Mouse (Mus musculus) lung, embryonic 14.5 days (tissue): Measurements from ENCODE around the gene Dusp1. TPM values are rescaled to one million over a fixed set of nuclear protein-coding genes. Genes with fewer than 3 reads are reported as not detected.

Experiments used
- ATAC-seq: fragments of 200-750 bp; cut with Nextera tagmentation; 2 replicates; pipeline ENCODE4 v1.8.0; 2017; ENCODE audit warnings: mild to moderate bottlenecking, moderate TSS enrichment, moderate library complexity; ENCODE audit not compliant: insufficient read depth
- DNase-seq: peaks from one replicate; pipeline ENCODE4 v3.0.0-alpha.2; 2015
- H3K27ac ChIP-seq: fragments of 300-500 bp; sonication (generic); 2 replicates; pipeline ENCODE4 v1.5.1; 2014; ENCODE audit warnings: low read depth, mild to moderate bottlenecking, moderate library complexity
- H3K27me3 ChIP-seq: fragments of 300-500 bp; sonication (generic); 2 replicates; pipeline ENCODE4 v1.6.1; 2014; ENCODE audit warnings: low read length, control low read depth; ENCODE audit not compliant: insufficient read depth
- H3K36me3 ChIP-seq: fragments of 300-500 bp; sonication (generic); 2 replicates; pipeline ENCODE4 v1.6.1; 2014; ENCODE audit warnings: control low read depth; ENCODE audit not compliant: insufficient read depth
- H3K4me1 ChIP-seq: fragments of 300-500 bp; sonication (generic); 2 replicates; pipeline ENCODE4 v1.6.1; 2014; ENCODE audit warnings: antibody characterized with exemption, control low read depth; ENCODE audit not compliant: insufficient read depth
- H3K4me2 ChIP-seq: fragments of 300-500 bp; sonication (generic); 2 replicates; pipeline ENCODE4 v1.6.1; 2014; ENCODE audit warnings: mild to moderate bottlenecking
- H3K4me3 ChIP-seq: fragments of 300-500 bp; sonication (generic); 2 replicates; pipeline ENCODE4 v1.5.1; 2014; ENCODE audit warnings: low read depth, low read length
- H3K9ac ChIP-seq: fragments of 300-500 bp; sonication (generic); 2 replicates; pipeline ENCODE4 v1.6.1; 2014
- H3K9me3 ChIP-seq: fragments of 300-500 bp; sonication (generic); 2 replicates; pipeline ENCODE4 v1.6.1; 2016; ENCODE audit warnings: low read depth, low read length, control low read depth
- CTCF ChIP-seq: IDR thresholded peaks from 2 replicates; pipeline ENCODE4 v1.5.1; 2016; ENCODE audit warnings: antibody characterized with exemption, low read depth
- WGBS: fragments of 180-500 bp; shearing (Covaris S2); extraction: QIAGEN DNeasy Blood & Tissue Kit; methylation state at CpG from one replicate; pipeline ENCODE4 v1.1.7; 2014; 5-methylcytosine and 5-hydroxymethylcytosine counted together
- polyA plus RNA-seq: library from polyadenylated mRNA; unstranded; fragments of >200 nt; fragmentation: Nextera tagmentation; extraction: Ambion mirVana; gene quantifications from 2 replicates; pipeline ENCODE4 v1.2.1, GENCODE M21; 2014

The Dusp1 gene
- polyA plus RNA-seq, 1 experiment from 2014 or later = 24.5 TPM

GRCm38 (mm10) chr17:26508961-26509771 lies 52.8 kb downstream of the Dusp1 start:
- peak overlapping the region; percentile 88 for H3K4me2 ChIP-seq
- H3K9ac ChIP-seq = peak overlapping the region; percentile 90
- H3K27ac ChIP-seq = peak overlapping the region; percentile 99
- TF ChIP-seq CTCF = peak; percentile 70
- DNase-seq = peak; percentile 82
- peak overlapping the region; percentile 78 for H3K4me3 ChIP-seq
- peaks cover 36% of the 10 kb centered on the region for H3K4me1 ChIP-seq
- H3K36me3 ChIP-seq = peaks cover 21% of the 10 kb centered on the region
- no peaks in the 10 kb centered on the region for H3K9me3 ChIP-seq
- no peak; the same call in 1 of the 2 replicates for ATAC-seq
- 17% methylated on average over 25 of the region's 25 CpGs for WGBS
- no peaks in the 10 kb centered on the region for H3K27me3 ChIP-seq

GRCm38 (mm10) chr17:26508345-26508960 lies 53.5 kb downstream of the Dusp1 start:
- H3K27me3 ChIP-seq = no peaks in the 10 kb centered on the region
- H3K4me1 ChIP-seq = peaks cover 43% of the 10 kb centered on the region
- peaks cover 21% of the 10 kb centered on the region for H3K36me3 ChIP-seq
- H3K27ac ChIP-seq = peak overlapping the region; percentile 99
- H3K4me3 ChIP-seq = peak overlapping the region; percentile 78
- no peak for TF ChIP-seq CTCF
- H3K4me2 ChIP-seq = peak overlapping the region; percentile 88
- DNase-seq (peak; percentile 99), ATAC-seq (peak; percentile 82)
- no peaks in the 10 kb centered on the region for H3K9me3 ChIP-seq
- WGBS = under 1% methylated on average over 57 of the region's 58 CpGs
- peak overlapping the region; percentile 90 for H3K9ac ChIP-seq

GRCm38 (mm10) chr17:26507966-26508344 lies 54.0 kb downstream of the Dusp1 start:
- under 1% methylated on average over 46 of the region's 46 CpGs for WGBS
- H3K27ac ChIP-seq = peak overlapping the region; percentile 99
- DNase-seq (peak; percentile 94), ATAC-seq (peak; percentile 77)
- H3K27me3 ChIP-seq = no peaks in the 10 kb centered on the region
- H3K4me2 ChIP-seq = peak overlapping the region; percentile 88
- peaks cover 21% of the 10 kb centered on the region for H3K36me3 ChIP-seq
- H3K9ac ChIP-seq = peak overlapping the region; percentile 90
- TF ChIP-seq CTCF = peak; percentile 71
- H3K4me1 ChIP-seq = peaks cover 46% of the 10 kb centered on the region
- no peaks in the 10 kb centered on the region for H3K9me3 ChIP-seq
- peak overlapping the region; percentile 78 for H3K4me3 ChIP-seq

- Histone ChIP-seq H3K4me3 (peak overlapping the region; percentile 78), H3K27me3 (no peaks in the 10 kb centered on the region), H3K9me3 (no peaks in the 10 kb centered on the region), H3K36me3 (peaks cover 21% of the 10 kb centered on the region), H3K4me2 (peak overlapping the region; percentile 88), H3K27ac (peak overlapping the region; percentile 99), H3K9ac (peak overlapping the region; percentile 90), H3K4me1 (peaks cover 48% of the 10 kb centered on the region)
- no peak for ATAC-seq
- DNase-seq = peak; percentile 81
- no peak for TF ChIP-seq CTCF
- WGBS = 9% methylated on average over 24 of the region's 24 CpGs
Measured at GRCm38 (mm10) chr17:26506997-26507871, 54.7 kb downstream of the Dusp1 start.

- Histone ChIP-seq H3K27ac (no peak overlapping the region), H3K9ac (peak overlapping the region; percentile 90; the same call in 1 of the 2 replicates), H3K4me3 (peak overlapping the region; percentile 78), H3K36me3 (peaks cover 21% of the 10 kb centered on the region), H3K4me2 (peak overlapping the region; percentile 88), H3K27me3 (no peaks in the 10 kb centered on the region), H3K4me1 (peaks cover 47% of the 10 kb centered on the region), H3K9me3 (no peaks in the 10 kb centered on the region)
- ATAC-seq = no peak
- 60% methylated on average over 14 of the region's 14 CpGs for WGBS
- no peak for TF ChIP-seq CTCF
- no peak for DNase-seq
Measured at GRCm38 (mm10) chr17:26506031-26506641, 55.8 kb downstream of the Dusp1 start.

GRCm38 (mm10) chr17:26505181-26505581 lies 56.7 kb downstream of the Dusp1 start:
- ATAC-seq (no peak), DNase-seq (no peak)
- Histone ChIP-seq H3K27ac (peak overlapping the region; percentile 96; the same call in 1 of the 2 replicates), H3K9me3 (no peaks in the 10 kb centered on the region), H3K4me2 (peak overlapping the region; percentile 88), H3K27me3 (no peaks in the 10 kb centered on the region), H3K4me1 (peaks cover 47% of the 10 kb centered on the region), H3K4me3 (no peak overlapping the region), H3K36me3 (peaks cover 21% of the 10 kb centered on the region), H3K9ac (no peak overlapping the region)
- TF ChIP-seq CTCF = no peak
- 63% methylated on average over 3 of the region's 3 CpGs for WGBS
